Mouse (Mus musculus) cerebellum, adult 2 months (tissue): Measurements from ENCODE around the gene Sin3a. TPM values are rescaled to one million over a fixed set of nuclear protein-coding genes. Genes with fewer than 3 reads are reported as not detected.

Experiments
- DNase-seq, 2 experiments: peaks; one replicate each; pipeline ENCODE4 v3.0.0; 2021
- H3K27ac ChIP-seq: fragments of 200-500 bp; 2 replicates; pipeline ENCODE4 v1.5.1; 2012; ENCODE audit warnings: low read length, control low read depth, inconsistent platforms; ENCODE audit not compliant: insufficient read depth
- H3K27me3 ChIP-seq: fragments of 200-500 bp; 2 replicates; pipeline ENCODE4 v1.6.1; 2012; ENCODE audit warnings: inconsistent platforms, mild to moderate bottlenecking, low read length, moderate library complexity; ENCODE audit not compliant: control insufficient read depth, insufficient read depth
- H3K4me1 ChIP-seq: fragments of 200-500 bp; 2 replicates; pipeline ENCODE4 v1.6.1; 2011; ENCODE audit warnings: low read length; ENCODE audit not compliant: control insufficient read depth, insufficient read depth
- H3K4me3 ChIP-seq: fragments of 200-500 bp; replicated peaks from 2 replicates; pipeline ENCODE3; 2011; ENCODE audit warnings: mild to moderate bottlenecking, low read depth, low read length, control low read depth; ENCODE audit not compliant: insufficient read depth
- CTCF ChIP-seq: fragments of 200-500 bp; IDR thresholded peaks from 2 replicates; pipeline ENCODE4 v1.5.1; 2011; ENCODE audit warnings: low read depth, mild to moderate bottlenecking, control low read depth, low read length, moderate library complexity, borderline replicate concordance; ENCODE audit not compliant: insufficient read depth
- POLR2A ChIP-seq: fragments of 200-500 bp; IDR thresholded peaks from 2 replicates; pipeline ENCODE4 v1.6.1; 2011; ENCODE audit warnings: low read length, control low read depth, borderline replicate concordance; ENCODE audit not compliant: insufficient read depth
- WGBS: fragments of 180-500 bp; shearing (Covaris S2); methylation state at CpG from one replicate; pipeline ENCODE4 v1.1.7; 2018; 5-methylcytosine and 5-hydroxymethylcytosine counted together
- polyA plus RNA-seq: library from polyadenylated mRNA; depleted of rRNA; stranded (reverse); fragments of >200 nt; gene quantifications from 2 replicates; pipeline ENCODE4 v1.2.3, GENCODE M21; 2012

The Sin3a gene
- polyA plus RNA-seq, 1 experiment: 23.8 TPM

GRCm38 (mm10) chr9:57076701-57077660 lies 5.1 kb downstream of the Sin3a start:
- Histone ChIP-seq H3K27me3 (no peaks in the 10 kb centered on the region), H3K4me3 (peak overlapping the region; percentile 81), H3K27ac (peak overlapping the region; percentile 57; the same call in 1 of the 2 replicates), H3K4me1 (peaks cover 3% of the 10 kb centered on the region; the same call in 1 of the 2 replicates)
- under 1% methylated on average over 66 of the region's 72 CpGs for WGBS
- peak; percentile 88 to 89 for DNase-seq
- TF ChIP-seq CTCF (no peak), POLR2A (no peak)

DNA sequence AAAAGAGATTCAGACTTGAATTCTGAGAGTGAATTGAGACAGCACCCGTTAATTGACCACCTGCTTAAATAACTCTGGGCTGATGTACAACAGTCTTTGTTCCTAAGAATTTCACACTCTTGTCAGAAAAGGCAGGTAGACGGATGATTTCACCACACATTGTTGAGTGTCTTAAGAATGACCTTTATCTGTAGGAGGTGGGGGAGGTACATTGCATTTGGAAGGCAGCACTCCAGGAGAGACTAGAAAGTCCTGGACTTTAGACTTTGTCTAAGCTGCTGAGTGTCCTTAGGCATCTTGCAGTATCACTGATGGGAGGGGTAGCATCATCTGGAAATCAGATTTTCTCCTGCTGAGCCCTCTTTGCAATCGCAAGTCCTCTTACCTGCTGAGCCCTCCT lies 10.4 kb downstream of the Sin3a start:
- WGBS: 81% methylated on average over 3 of the region's 3 CpGs
- Histone ChIP-seq H3K4me3 (no peak overlapping the region), H3K27ac (no peak overlapping the region), H3K27me3 (no peaks in the 10 kb centered on the region), H3K4me1 (no peaks in the 10 kb centered on the region)
- TF ChIP-seq CTCF (no peak), POLR2A (no peak)
- no peak for DNase-seq

DNA sequence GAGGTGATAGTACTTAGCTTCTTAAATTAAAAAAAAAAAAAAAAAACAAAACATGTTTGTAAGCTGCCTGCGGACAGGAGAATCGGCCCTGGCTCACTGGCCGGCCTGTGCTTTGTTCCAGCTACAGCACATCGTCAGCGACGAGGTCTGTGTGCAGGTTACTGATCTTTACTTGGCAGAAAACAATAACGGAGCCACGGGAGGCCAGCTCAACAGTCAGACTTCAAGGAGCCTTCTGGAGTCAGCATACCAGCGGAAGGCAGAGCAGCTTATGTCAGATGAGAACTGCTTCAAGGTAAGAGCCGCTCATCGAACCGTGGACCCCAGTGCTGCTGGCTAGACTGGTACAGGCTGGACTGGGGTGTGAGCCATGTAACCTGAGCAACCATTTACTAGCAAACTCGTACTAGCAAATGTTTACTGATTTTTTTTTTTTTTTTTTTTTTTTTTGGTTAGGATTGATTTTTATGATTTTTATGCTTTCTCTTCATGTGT lies 45.5 kb downstream of the Sin3a start:
- Histone ChIP-seq H3K27ac (no peak overlapping the region), H3K4me1 (no peaks in the 10 kb centered on the region), H3K4me3 (no peak overlapping the region), H3K27me3 (no peaks in the 10 kb centered on the region)
- DNase-seq: no peak
- no peak for TF ChIP-seq POLR2A
- no peak for TF ChIP-seq CTCF
- 82% methylated on average over 13 of the region's 13 CpGs for WGBS

GRCm38 (mm10) chr9:57129641-57130040 lies 57.8 kb downstream of the Sin3a start:
- no peak for DNase-seq
- Histone ChIP-seq H3K4me3 (peak overlapping the region; percentile 29), H3K27me3 (no peaks in the 10 kb centered on the region), H3K4me1 (no peaks in the 10 kb centered on the region), H3K27ac (no peak overlapping the region)
- TF ChIP-seq POLR2A (no peak), CTCF (no peak)

GRCm38 (mm10) chr9:57130577-57131433 lies 59.0 kb downstream of the Sin3a start, which contains the start of gene Man2c1:
Gene Man2c1 (plus strand): TSS chr9:57130690.
- Histone ChIP-seq H3K4me1 (no peaks in the 10 kb centered on the region), H3K4me3 (peak within 1 kb of the TSS; percentile 66), H3K27ac (peak within 1 kb of the TSS; percentile 55), H3K27me3 (no peaks in the 10 kb centered on the region)
- DNase-seq: peak; percentile 95
- WGBS: under 1% methylated on average over 58 of the region's 58 CpGs
- peak; percentile 75 for TF ChIP-seq CTCF
- peak; percentile 90 for TF ChIP-seq POLR2A

DNA sequence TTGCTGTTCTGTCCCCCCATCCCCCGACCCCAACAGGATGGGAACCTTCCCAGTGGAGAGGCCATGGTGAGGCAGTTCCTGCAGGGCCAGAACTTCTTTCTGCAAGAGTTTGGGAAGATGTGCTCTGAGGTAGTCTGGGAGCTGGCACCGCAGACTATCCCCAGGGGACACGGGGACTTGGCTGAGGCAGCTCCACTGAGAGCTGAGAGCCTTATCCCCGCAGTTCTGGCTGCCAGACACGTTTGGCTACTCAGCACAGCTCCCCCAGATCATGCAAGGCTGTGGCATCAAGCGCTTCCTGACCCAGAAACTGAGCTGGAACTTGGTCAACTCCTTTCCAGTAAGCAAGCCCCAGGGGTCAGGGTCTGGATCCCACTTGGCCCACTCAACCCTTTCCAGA lies 65.4 kb downstream of the Sin3a start:
- WGBS: 43% methylated on average over 6 of the region's 6 CpGs
- DNase-seq: no peak
- no peaks in the 10 kb centered on the region for H3K27me3 ChIP-seq
- H3K4me3 ChIP-seq: no peak overlapping the region
- no peak overlapping the region for H3K27ac ChIP-seq
- no peaks in the 10 kb centered on the region for H3K4me1 ChIP-seq
- TF ChIP-seq CTCF (no peak), POLR2A (no peak)

DNA sequence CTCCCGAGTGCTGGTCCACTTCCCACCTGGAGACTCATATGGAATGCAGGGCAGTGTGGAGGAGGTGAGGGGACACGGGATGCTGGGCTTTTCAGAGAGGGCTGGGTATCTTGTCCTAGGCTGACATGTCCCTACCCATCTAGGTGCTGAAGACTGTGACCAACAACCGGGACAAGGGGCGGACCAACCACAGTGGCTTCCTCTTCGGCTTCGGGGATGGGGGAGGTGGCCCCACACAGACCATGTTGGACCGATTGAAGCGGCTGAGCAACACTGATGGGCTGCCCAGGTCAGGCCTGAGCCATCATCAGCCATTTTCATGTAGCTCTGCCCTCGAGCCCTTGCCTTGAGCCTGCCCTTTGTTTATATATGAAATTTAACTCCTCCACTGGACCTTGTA lies 65.9 kb downstream of the Sin3a start:
- no peak for DNase-seq
- Histone ChIP-seq H3K4me3 (no peak overlapping the region), H3K27me3 (no peaks in the 10 kb centered on the region), H3K4me1 (no peaks in the 10 kb centered on the region), H3K27ac (no peak overlapping the region)
- 89% methylated on average over 9 of the region's 9 CpGs for WGBS
- TF ChIP-seq CTCF: no peak
